Mouse (Mus musculus): Measurements from ENCODE around the gene Aspm. TPM values are rescaled to one million over a fixed set of nuclear protein-coding genes. Genes with fewer than 3 reads are reported as not detected.

Gene Aspm
- polyA plus RNA-seq, 1 experiment from 2014 or later: 3.2 TPM

DNA sequence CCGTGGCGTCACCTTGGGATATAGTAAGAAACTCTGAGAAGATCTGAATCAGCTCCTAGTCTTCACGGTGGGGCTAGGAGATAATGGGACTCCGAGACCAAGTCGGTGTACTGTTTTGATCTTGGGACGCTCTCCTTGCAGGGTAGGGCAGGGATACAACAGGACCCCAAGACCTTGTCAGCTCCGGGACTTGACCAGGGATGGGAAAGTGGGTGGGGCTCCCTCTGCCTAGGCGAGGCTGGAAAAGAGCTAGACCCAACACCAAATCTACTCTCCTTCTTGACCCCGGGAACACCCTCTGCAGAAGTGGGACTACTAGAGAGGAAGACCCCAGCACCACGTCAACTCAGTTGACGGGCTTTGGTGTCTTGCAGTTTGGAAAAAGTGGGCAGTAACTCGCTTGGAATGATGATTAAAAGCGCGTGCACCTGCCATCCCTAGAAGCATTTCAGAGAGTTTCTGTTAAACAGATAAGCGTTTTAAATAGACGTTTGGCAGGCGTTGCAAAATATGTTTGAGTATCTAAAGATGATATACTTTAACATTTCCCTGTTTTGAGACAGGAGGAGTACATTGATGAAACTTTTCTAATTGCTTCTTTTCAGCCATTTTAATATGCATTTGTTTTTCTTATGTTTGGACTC lies 776 bp downstream of the Aspm start:
- Histone ChIP-seq H3K27me3 (no peaks in the 10 kb centered on the region), H3K4me1 (replicated peaks) (peaks cover 23% of the 10 kb centered on the region), H3K27ac (replicated peaks) (no peak overlapping the region), H3K4me3 (peak overlapping the region; percentile 73), H3K9me3 (no peaks in the 10 kb centered on the region), H3K9ac (peak overlapping the region; percentile 63), H3K4me2 (peak overlapping the region; percentile 99), H3K36me3 (no peaks in the 10 kb centered on the region)
- 5% methylated on average over 17 of the region's 17 CpGs for WGBS
- peak; percentile 57 for ATAC-seq (ENCODE audit: low read depth)

DNA sequence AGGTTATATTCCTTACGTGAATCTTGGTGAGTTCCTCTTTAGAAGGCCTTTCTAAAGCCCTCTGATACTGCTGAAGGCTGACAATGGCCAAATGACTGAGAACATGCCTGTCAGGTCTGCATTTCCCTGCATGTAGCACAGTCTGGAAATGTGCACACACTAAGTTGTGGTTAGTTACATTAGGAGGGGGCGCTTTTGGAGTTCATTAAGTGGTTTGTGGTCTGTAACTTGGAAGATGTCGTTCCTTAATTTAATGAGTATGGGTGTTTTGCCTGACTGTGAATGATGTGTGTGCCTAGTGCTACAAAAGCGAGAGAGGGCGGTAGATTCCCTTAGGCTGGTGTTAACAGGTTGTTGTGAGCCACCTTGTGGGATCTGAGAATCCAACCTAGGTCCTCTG lies 6.2 kb downstream of the Aspm start:
- H3K27ac ChIP-seq (replicated peaks): no peak overlapping the region
- peaks cover 14% of the 10 kb centered on the region for H3K4me1 ChIP-seq (replicated peaks)
- no peaks in the 10 kb centered on the region for H3K36me3 ChIP-seq
- H3K4me3 ChIP-seq: no peak overlapping the region
- no peak overlapping the region for H3K4me2 ChIP-seq
- no peak overlapping the region for H3K9ac ChIP-seq
- no peaks in the 10 kb centered on the region for H3K27me3 ChIP-seq
- WGBS: 81% methylated on average over 5 of the region's 5 CpGs
- H3K9me3 ChIP-seq: no peaks in the 10 kb centered on the region
- ATAC-seq (ENCODE audit: low read depth): no peak

DNA sequence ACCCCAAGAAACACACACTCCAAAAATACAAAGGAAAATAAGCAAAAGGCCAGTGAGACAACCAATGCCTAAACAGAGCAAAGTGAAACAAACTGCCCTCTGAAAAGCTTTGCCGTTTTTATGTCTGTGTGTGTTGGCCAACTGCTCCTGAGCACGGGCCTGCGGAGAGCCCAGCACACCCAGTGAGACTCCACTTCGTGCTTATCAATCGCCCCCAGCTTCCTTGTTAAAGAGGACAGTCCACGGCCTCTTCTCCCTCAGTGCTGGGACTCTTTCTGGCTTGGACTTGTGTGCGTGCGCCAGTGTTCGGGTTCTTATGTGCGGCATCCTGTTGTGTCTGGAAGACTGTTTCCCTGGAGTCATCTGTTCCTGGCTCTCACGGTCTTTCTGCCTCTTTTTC lies 11.4 kb downstream of the Aspm start:
- Histone ChIP-seq H3K9ac (no peak overlapping the region), H3K4me2 (no peak overlapping the region), H3K36me3 (no peaks in the 10 kb centered on the region), H3K4me3 (no peak overlapping the region), H3K9me3 (no peaks in the 10 kb centered on the region), H3K27me3 (no peaks in the 10 kb centered on the region), H3K4me1 (replicated peaks) (0 out of 2 replicates have a peak, but pooled peaks cover under 1% of the 10 kb centered on the region), H3K27ac (replicated peaks) (no peak overlapping the region)
- ATAC-seq (ENCODE audit: low read depth): no peak
- 92% methylated on average over 11 of the region's 11 CpGs for WGBS

DNA sequence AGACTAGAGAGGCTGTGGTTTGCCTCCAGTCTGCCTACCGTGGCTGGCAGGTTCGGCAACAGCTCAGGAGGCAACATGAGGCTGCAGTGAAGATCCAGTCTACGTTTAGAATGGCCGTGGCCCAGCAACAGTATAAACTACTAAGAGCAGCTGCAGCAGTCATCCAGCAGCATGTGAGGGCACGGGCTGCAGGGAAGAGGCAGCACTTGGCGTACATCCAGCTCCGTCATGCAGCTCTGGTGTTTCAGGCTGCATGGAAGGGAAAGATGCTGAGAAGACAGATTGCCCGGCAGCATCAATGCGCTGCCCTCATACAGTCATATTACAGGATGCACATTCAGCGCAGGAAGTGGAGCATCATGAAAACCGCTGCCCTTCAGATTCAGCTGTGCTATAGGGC lies 24.3 kb downstream of the Aspm start:
- no peak overlapping the region for H3K27ac ChIP-seq (replicated peaks)
- no peak overlapping the region for H3K9ac ChIP-seq
- WGBS: 89% methylated on average over 11 of the region's 11 CpGs
- H3K36me3 ChIP-seq: peaks cover 52% of the 10 kb centered on the region
- no peak overlapping the region for H3K4me2 ChIP-seq
- no peaks in the 10 kb centered on the region for H3K4me1 ChIP-seq (replicated peaks)
- H3K27me3 ChIP-seq: no peaks in the 10 kb centered on the region
- no peaks in the 10 kb centered on the region for H3K9me3 ChIP-seq
- no peak for ATAC-seq (ENCODE audit: low read depth)
- no peak overlapping the region for H3K4me3 ChIP-seq

DNA sequence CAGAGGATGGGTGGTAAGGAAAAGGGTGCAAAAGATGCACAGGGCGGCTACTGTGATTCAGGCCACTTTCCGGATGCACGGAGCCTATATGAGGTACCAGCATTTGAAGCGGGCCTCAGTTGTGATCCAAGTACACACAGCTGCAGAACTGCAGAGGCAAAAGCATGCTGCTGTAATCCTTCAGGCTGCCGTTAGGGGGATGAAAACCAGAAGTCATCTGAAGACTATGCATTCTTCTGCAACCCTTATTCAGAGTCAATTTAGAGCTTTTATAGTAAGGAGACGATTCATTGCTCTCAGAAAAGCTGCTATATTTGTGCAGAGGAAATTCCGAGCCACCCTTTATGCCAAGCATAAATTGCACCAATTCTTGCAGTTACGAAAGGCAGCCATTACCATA lies 25.7 kb downstream of the Aspm start:
- Histone ChIP-seq H3K4me2 (no peak overlapping the region), H3K4me3 (no peak overlapping the region), H3K9ac (no peak overlapping the region), H3K27ac (replicated peaks) (no peak overlapping the region), H3K27me3 (no peaks in the 10 kb centered on the region), H3K36me3 (peaks cover 43% of the 10 kb centered on the region; the same call in 1 of the 2 replicates), H3K9me3 (no peaks in the 10 kb centered on the region), H3K4me1 (replicated peaks) (no peaks in the 10 kb centered on the region)
- ATAC-seq (ENCODE audit: low read depth): no peak
- 92% methylated on average over 8 of the region's 8 CpGs for whole genome bisulfite sequencing

DNA sequence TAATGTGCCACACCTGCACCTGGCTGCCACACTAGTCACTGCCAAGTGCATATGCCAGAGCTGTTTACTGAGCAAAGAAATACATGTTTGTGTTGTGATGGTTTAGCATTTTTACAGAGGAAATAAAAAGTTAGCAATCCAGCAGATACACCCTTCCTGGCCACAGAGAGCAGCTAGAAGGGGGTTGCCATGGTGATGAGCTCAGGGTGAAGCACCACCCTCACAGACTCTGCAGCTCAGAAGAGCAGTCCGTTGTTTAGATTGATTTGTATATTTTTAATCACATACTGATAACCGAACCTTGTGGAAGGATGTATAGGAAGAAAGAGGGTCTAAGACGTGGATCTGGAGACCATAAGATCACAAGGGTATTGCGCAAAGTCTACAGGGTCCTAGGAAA lies 26.6 kb downstream of the Aspm start:
- Histone ChIP-seq H3K4me3 (no peak overlapping the region), H3K36me3 (peaks cover 40% of the 10 kb centered on the region; the same call in 1 of the 2 replicates), H3K4me1 (replicated peaks) (no peaks in the 10 kb centered on the region), H3K27me3 (no peaks in the 10 kb centered on the region), H3K9ac (no peak overlapping the region), H3K27ac (replicated peaks) (no peak overlapping the region), H3K9me3 (no peaks in the 10 kb centered on the region), H3K4me2 (no peak overlapping the region)
- WGBS: 81% methylated on average over 4 of the region's 4 CpGs
- no peak for ATAC-seq (ENCODE audit: low read depth)

DNA sequence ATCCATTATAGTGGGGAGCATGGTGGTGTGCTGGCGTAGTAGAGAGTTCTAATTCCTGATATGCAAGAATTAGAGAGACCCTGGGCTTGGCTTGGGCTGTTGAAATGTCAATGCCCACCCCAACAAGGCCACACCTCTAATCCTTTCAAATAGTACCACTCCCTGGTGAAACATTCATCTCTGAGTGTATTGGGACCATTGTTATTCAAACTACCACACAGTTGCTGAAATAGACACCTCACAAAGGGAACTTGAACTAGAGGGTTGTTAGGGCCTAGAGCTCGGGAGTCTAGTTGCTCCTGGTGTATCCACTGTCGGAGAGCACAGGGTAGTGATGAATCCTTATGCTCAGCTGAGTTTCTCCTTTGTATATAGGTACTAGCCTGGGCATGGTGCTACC lies 40.1 kb downstream of the Aspm start:
- Histone ChIP-seq H3K9me3 (no peaks in the 10 kb centered on the region), H3K36me3 (peaks cover 29% of the 10 kb centered on the region), H3K9ac (no peak overlapping the region), H3K27me3 (no peaks in the 10 kb centered on the region), H3K4me1 (replicated peaks) (no peaks in the 10 kb centered on the region), H3K4me2 (no peak overlapping the region), H3K4me3 (no peak overlapping the region), H3K27ac (replicated peaks) (no peak overlapping the region)
- WGBS: 76% methylated on average over 3 of the region's 3 CpGs
- ATAC-seq (ENCODE audit: low read depth): no peak

DNA sequence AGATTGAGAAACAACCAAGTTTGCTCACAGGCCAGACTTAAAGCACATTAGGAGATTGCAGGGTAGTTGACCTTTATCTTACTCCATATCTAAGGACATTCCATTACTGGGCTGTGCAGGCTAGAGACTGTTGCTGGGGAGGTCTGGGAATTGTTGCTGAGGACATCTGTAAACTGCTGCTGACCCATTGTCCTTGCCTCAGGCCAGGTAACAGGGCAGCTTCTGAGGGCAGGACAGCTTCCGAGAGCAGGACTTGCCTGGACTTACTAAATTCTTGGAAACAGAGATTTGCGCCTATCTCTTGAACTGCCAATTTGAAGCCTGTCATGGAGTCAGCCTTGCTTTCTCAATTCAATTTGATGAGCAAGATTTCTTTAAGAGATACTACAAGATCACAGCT lies 40.8 kb downstream of the Aspm start:
- peaks cover 22% of the 10 kb centered on the region for H3K36me3 ChIP-seq
- no peaks in the 10 kb centered on the region for H3K9me3 ChIP-seq
- WGBS: 84% methylated on average over 2 of the region's 2 CpGs
- H3K27me3 ChIP-seq: no peaks in the 10 kb centered on the region
- no peak overlapping the region for H3K4me3 ChIP-seq
- no peak overlapping the region for H3K9ac ChIP-seq
- no peak overlapping the region for H3K4me2 ChIP-seq
- no peaks in the 10 kb centered on the region for H3K4me1 ChIP-seq (replicated peaks)
- ATAC-seq (ENCODE audit: low read depth): no peak
- no peak overlapping the region for H3K27ac ChIP-seq (replicated peaks)

DNA sequence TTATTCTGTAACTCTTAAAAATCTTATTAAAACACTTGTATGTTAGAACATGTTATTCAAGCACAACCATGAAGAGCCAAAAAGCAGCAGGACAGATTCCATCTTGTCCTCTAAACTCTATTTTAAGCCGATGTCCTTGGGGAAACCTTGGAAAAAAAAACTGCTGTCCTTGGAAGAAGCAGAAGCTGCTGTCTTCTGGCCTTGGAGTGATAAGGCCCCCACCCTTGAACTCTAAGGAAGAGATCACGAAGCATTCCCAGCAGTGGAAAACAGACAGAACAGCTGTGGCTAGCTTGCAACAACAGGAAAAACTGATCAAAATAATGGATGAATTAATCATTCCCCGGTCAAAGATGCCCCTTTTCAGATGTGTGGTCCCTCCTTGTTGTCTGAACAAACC lies 41.6 kb downstream of the Aspm start:
- Histone ChIP-seq H3K9me3 (no peaks in the 10 kb centered on the region), H3K27me3 (no peaks in the 10 kb centered on the region)
- 89% methylated on average over 3 of the region's 3 CpGs for WGBS

DNA sequence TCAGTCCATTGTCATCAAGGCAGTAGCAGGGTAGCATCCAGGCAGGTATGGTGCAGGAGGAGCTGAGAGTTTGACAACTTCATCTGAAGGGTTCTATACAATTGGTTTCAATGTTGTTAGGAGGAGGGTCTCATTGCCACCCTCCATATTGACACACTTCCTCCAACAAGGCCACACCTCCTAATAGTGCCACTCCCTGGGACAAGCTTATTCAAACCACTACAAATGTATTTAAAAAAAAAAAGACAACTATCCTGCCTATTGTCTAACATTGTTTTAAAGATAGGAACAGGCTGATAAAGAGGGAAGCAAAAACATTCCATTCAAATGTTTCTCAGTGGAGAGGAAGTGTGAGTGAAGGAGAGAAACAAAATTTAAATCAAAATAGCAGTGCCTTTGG lies 45.2 kb downstream of the Aspm start:
- Histone ChIP-seq H3K36me3 (no peaks in the 10 kb centered on the region), H3K27me3 (no peaks in the 10 kb centered on the region), H3K9me3 (no peaks in the 10 kb centered on the region), H3K9ac (no peak overlapping the region), H3K4me2 (no peak overlapping the region), H3K27ac (replicated peaks) (no peak overlapping the region), H3K4me3 (no peak overlapping the region), H3K4me1 (replicated peaks) (no peaks in the 10 kb centered on the region)
- no peak for ATAC-seq (ENCODE audit: low read depth)

More for the DNA sequence above, 41.6 kb downstream of the Aspm start:
- Histone ChIP-seq H3K9ac (no peak overlapping the region), H3K36me3 (peaks cover 18% of the 10 kb centered on the region), H3K4me2 (no peak overlapping the region), H3K4me1 (replicated peaks) (no peaks in the 10 kb centered on the region), H3K27ac (replicated peaks) (no peak overlapping the region), H3K4me3 (no peak overlapping the region)
- no peak for ATAC-seq (ENCODE audit: low read depth)

DNA sequence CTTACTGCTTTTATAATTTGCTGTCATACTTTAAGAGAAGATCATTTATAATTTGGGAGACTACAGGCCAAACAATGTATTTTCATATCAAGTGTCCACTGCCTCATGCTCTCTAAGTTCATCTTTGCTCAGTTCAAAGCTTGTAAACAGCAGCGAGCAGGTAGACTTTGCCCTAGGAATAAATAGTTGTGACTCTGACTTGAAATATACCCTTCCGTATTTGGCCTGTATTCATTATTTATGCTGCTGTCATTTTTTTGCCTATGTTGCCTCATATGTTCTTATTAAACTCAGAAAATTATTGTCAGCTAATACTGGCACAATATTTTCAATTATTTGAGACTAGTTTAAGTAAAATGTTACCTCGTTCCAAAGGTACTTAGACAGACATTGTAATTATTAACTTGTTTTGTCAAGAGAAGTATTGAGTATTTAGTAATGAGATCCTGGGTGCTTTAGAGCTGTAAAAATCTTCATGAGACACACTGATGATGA lies 46.7 kb downstream of the Aspm start, which contains the start of gene F13b:
Gene F13b (plus strand): TSS at position 445 of the 495 bp plus-strand sequence.
- 88% methylated on average over 3 of the region's 3 CpGs for WGBS

DNA sequence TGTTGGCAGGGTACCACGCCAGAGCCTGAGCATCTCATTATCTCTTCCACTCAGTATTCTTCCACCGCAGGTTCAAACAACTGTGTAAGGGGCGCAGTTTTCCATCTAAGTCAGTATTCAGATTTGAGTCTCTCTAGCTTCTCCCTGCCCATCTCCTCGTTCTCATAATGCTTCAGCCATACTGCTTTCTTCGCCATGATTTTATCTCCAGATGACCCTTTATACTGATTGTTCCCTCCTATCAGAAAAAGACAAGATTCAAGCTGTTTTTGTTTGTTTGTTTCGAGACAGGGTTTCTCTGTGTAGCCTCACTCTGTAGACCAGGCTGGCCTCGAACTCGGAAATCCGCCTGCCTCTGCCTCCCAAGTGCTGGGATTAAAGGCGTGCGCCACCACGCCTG lies 60.0 kb downstream of the Aspm start:
- 89% methylated on average over 12 of the region's 12 CpGs for WGBS
- no peak for ATAC-seq (ENCODE audit: low read depth)
- no peak overlapping the region for H3K4me3 ChIP-seq
- H3K27ac ChIP-seq (replicated peaks): no peak overlapping the region
- no peak overlapping the region for H3K4me2 ChIP-seq
- no peaks in the 10 kb centered on the region for H3K9me3 ChIP-seq
- no peak overlapping the region for H3K9ac ChIP-seq
- no peaks in the 10 kb centered on the region for H3K27me3 ChIP-seq
- no peaks in the 10 kb centered on the region for H3K4me1 ChIP-seq (replicated peaks)
- no peaks in the 10 kb centered on the region for H3K36me3 ChIP-seq

More for the DNA sequence above, 46.7 kb downstream of the Aspm start, which contains the start of gene F13b:
- Histone ChIP-seq H3K4me1 (replicated peaks) (no peaks in the 10 kb centered on the region), H3K9ac (no peak within 1 kb of the TSS), H3K27ac (replicated peaks) (no peak within 1 kb of the TSS), H3K9me3 (no peaks in the 10 kb centered on the region), H3K27me3 (no peaks in the 10 kb centered on the region), H3K4me3 (no peak within 1 kb of the TSS), H3K36me3 (no peaks in the 10 kb centered on the region), H3K4me2 (no peak within 1 kb of the TSS)
- no peak for ATAC-seq (ENCODE audit: low read depth)

Measured in neural tube, embryonic 13.5 days (tissue).